Mouse (Mus musculus) hindbrain, embryonic 14.5 days (tissue): ENCODE measurements around the gene Megf8. TPM values are rescaled to one million over a fixed set of nuclear protein-coding genes. Genes with fewer than 3 reads are reported as not detected.

Experiments
- ATAC-seq: fragments of 200-750 bp; cut with Nextera tagmentation; 2 replicates; pipeline ENCODE4 v1.8.0; 2017; ENCODE audit warnings: moderate number of reproducible peaks, mild to moderate bottlenecking, moderate TSS enrichment, moderate library complexity; ENCODE audit not compliant: low FRiP score
- DNase-seq: peaks from one replicate; pipeline ENCODE4 v3.0.0-alpha.2; 2015; ENCODE audit warnings: low spot score
- H3K27ac ChIP-seq: fragments of 300-500 bp; sonication (generic); 2 replicates; pipeline ENCODE4 v1.5.1; 2014; ENCODE audit warnings: mild to moderate bottlenecking, moderate library complexity
- H3K27me3 ChIP-seq: fragments of 300-500 bp; sonication (generic); 2 replicates; pipeline ENCODE4 v1.6.1; 2014; ENCODE audit warnings: mild to moderate bottlenecking, low read length, mixed read lengths; ENCODE audit not compliant: control insufficient read depth, insufficient read depth
- H3K36me3 ChIP-seq: fragments of 300-500 bp; sonication (generic); replicated peaks from 2 replicates; pipeline ENCODE4 v1.6.1; 2014; ENCODE audit not compliant: control insufficient read depth, insufficient read depth
- H3K4me1 ChIP-seq: fragments of 300-500 bp; sonication (generic); replicated peaks from 2 replicates; pipeline ENCODE4 v1.6.1; 2014; ENCODE audit warnings: antibody characterized with exemption, low read length, mixed read lengths; ENCODE audit not compliant: control insufficient read depth, insufficient read depth
- H3K4me2 ChIP-seq: fragments of 300-500 bp; sonication (generic); replicated peaks from 2 replicates; pipeline ENCODE4 v1.6.1; 2014; ENCODE audit warnings: mild to moderate bottlenecking, moderate library complexity
- H3K4me3 ChIP-seq: fragments of 300-500 bp; sonication (generic); replicated peaks from 2 replicates; pipeline ENCODE4 v1.5.1; 2014; ENCODE audit warnings: mild to moderate bottlenecking, low read length
- H3K9ac ChIP-seq: fragments of 300-500 bp; sonication (generic); 2 replicates; pipeline ENCODE4 v1.6.1; 2014
- H3K9me3 ChIP-seq: fragments of 300-500 bp; sonication (generic); 2 replicates; pipeline ENCODE4 v1.6.1; 2016; ENCODE audit warnings: low read length; ENCODE audit not compliant: control insufficient read depth
- WGBS: fragments of 180-500 bp; shearing (Covaris S2); extraction: QIAGEN DNeasy Blood & Tissue Kit; methylation state at CpG from one replicate; pipeline ENCODE4 v1.1.7; 2014; 5-methylcytosine and 5-hydroxymethylcytosine counted together
- polyA plus RNA-seq: library from polyadenylated mRNA; unstranded; fragments of >200 nt; fragmentation: Nextera tagmentation; extraction: Ambion mirVana; gene quantifications from 2 replicates; pipeline ENCODE4 v1.2.1, GENCODE M21; 2014

Gene Megf8
- polyA plus RNA-seq, 1 experiment from 2014 or later, result 22.0 TPM

DNA sequence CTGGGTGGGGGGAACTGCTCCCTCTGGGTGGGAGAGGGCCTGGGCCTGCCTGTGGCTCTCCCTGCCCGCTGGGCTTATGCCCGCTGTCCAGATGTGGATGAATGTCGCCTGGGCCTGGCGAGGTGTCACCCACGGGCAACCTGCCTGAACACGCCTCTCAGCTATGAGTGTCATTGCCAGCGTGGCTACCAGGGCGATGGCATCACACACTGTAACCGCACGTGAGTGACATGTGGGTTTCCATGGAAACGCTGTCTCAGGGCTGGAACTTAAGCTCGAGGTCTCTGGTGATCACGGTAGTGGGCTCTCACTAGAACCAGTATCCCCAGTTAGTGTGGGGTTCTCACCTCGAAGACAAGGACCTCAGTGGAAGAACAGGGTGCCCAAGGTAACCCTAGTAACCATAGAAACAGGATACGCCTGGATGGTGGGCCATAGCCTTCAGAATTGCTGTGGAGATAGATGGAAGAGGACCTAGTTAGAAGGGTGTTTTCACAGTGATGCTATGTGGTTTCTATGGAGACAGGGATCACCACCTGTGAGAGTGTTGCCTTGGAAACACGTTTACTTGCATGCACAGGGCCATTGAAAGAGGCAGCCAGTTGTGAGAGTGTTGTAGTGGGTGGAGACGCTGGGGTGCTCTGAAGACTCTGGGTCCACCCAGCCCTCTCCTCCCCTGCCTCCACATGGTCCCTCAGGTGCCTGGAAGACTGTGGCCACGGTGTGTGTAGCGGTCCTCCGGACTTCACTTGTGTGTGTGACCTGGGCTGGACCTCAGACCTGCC, 24.2 kb downstream of the Megf8 start:
- WGBS, result 70% methylated on average over 20 of the region's 20 CpGs
- ATAC-seq (0 out of 2 replicates have a peak, but pooled peaks have one; percentile 18), DNase-seq (no peak)
- H3K27ac ChIP-seq, result no peak overlapping the region
- H3K9ac ChIP-seq, result no peak overlapping the region
- no peak overlapping the region for H3K4me2 ChIP-seq
- peaks cover 72% of the 10 kb centered on the region for H3K36me3 ChIP-seq
- H3K27me3 ChIP-seq, result no peaks in the 10 kb centered on the region
- no peaks in the 10 kb centered on the region; the same call in 1 of the 2 replicates for H3K4me1 ChIP-seq
- no peak overlapping the region for H3K4me3 ChIP-seq
- no peaks in the 10 kb centered on the region for H3K9me3 ChIP-seq

DNA sequence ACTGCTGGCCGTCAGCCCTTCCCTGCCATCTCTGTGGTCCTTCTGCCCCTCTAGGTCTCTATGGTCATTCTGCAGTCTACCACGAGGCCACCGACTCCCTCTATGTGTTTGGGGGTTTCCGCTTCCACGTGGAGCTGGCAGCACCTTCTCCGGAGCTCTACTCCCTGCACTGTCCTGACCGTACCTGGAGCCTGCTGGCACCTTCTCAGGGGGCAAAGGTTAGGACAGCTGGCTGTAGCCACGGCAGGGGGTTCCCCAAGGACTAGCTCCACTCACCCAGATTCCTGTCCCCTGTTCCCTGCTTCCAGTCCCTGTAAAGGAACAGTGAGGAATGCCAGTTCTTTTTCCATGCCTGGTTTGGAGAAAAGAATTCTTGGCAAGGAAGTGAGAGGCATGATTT, 31.9 kb downstream of the Megf8 start:
- Histone ChIP-seq H3K4me2 (no peak overlapping the region), H3K9me3 (0 out of 2 replicates have a peak, but pooled peaks cover 6% of the 10 kb centered on the region), H3K36me3 (peaks cover 91% of the 10 kb centered on the region), H3K27ac (no peak overlapping the region), H3K4me1 (no peaks in the 10 kb centered on the region), H3K4me3 (no peak overlapping the region), H3K27me3 (no peaks in the 10 kb centered on the region), H3K9ac (no peak overlapping the region)
- 90% methylated on average over 8 of the region's 8 CpGs for WGBS
- no peak for ATAC-seq
- DNase-seq, result no peak

DNA sequence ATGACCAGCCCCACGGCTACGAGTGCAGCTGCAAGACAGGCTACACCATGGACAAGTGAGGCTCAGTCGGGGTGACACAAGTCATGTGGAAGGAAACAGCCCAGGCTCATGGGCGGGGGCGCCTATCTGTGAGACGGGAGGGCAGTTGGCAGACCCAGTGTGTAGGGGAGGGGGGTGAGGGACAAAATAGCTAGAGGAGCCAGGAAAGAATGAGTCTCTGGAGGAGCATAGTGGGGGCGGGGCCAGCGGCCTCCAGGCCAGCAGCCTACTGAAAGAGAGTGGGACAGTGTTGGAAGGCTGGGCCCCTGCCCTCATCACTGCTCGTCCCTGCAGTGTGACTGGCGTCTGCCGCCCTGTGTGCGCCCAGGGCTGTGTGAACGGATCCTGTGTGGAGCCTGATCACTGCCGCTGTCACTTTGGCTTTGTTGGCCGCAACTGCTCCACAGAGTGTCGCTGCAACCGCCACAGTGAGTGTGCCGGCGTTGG, 41.8 kb downstream of the Megf8 start:
- DNase-seq (peak; percentile 38), ATAC-seq (peak; percentile 73)
- Histone ChIP-seq H3K27ac (peak overlapping the region; percentile 51; the same call in 1 of the 2 replicates), H3K4me1 (0 out of 2 replicates have a peak, but pooled peaks cover 3% of the 10 kb centered on the region), H3K27me3 (no peaks in the 10 kb centered on the region), H3K9ac (peak overlapping the region; percentile 28; the same call in 1 of the 2 replicates), H3K36me3 (peaks cover 88% of the 10 kb centered on the region), H3K4me2 (no peak overlapping the region; the same call in 1 of the 2 replicates), H3K9me3 (no peaks in the 10 kb centered on the region), H3K4me3 (no peak overlapping the region)
- 41% methylated on average over 19 of the region's 19 CpGs for WGBS

DNA sequence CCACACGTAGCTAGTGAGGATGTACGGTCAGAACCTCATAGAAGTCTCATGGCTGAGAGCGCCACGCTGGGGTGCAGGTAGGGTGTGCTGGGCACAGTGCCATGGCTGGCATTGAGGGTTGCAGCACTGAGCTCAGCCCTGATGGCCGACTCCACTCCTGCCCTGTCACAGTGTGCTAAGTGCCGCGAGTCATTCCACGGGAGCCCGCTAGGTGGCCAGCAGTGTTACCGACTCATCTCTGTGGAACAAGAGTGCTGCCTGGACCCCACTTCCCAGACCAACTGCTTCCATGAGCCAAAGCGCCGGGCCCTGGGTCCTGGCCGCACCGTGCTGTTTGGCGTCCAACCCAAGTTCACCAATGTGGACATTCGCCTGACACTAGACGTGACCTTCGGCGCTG, 46.2 kb downstream of the Megf8 start:
- Histone ChIP-seq H3K9ac (no peak overlapping the region), H3K4me3 (no peak overlapping the region), H3K36me3 (peaks cover 58% of the 10 kb centered on the region), H3K9me3 (no peaks in the 10 kb centered on the region), H3K4me2 (no peak overlapping the region), H3K4me1 (peaks cover 20% of the 10 kb centered on the region), H3K27ac (no peak overlapping the region), H3K27me3 (peaks cover 18% of the 10 kb centered on the region)
- DNase-seq (no peak), ATAC-seq (no peak)
- 89% methylated on average over 19 of the region's 19 CpGs for WGBS

DNA sequence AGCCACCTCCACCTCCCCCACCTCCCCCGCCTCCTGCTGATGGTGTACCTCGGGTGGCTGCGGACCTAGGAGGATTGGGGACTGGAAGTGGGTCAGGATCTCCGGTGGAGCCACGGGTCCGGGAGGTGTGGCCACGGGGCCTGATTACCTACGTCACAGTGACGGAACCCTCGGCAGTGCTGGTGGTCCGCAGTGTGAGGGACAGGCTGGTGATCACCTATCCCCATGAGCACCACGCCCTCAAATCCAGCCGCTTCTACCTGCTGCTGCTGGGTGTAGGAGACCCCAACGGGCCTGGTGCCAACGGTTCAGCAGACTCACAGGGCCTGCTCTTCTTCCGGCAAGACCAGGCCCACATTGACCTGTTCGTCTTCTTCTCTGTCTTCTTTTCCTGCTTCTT, 46.7 kb downstream of the Megf8 start:
- peaks cover 23% of the 10 kb centered on the region for H3K27me3 ChIP-seq
- no peaks in the 10 kb centered on the region for H3K9me3 ChIP-seq
- peaks cover 58% of the 10 kb centered on the region for H3K36me3 ChIP-seq
- 96% methylated on average over 17 of the region's 17 CpGs for WGBS
- H3K4me2 ChIP-seq, result no peak overlapping the region
- H3K4me1 ChIP-seq, result peaks cover 17% of the 10 kb centered on the region
- DNase-seq (no peak), ATAC-seq (no peak)
- H3K27ac ChIP-seq, result no peak overlapping the region
- H3K4me3 ChIP-seq, result no peak overlapping the region
- H3K9ac ChIP-seq, result no peak overlapping the region

DNA sequence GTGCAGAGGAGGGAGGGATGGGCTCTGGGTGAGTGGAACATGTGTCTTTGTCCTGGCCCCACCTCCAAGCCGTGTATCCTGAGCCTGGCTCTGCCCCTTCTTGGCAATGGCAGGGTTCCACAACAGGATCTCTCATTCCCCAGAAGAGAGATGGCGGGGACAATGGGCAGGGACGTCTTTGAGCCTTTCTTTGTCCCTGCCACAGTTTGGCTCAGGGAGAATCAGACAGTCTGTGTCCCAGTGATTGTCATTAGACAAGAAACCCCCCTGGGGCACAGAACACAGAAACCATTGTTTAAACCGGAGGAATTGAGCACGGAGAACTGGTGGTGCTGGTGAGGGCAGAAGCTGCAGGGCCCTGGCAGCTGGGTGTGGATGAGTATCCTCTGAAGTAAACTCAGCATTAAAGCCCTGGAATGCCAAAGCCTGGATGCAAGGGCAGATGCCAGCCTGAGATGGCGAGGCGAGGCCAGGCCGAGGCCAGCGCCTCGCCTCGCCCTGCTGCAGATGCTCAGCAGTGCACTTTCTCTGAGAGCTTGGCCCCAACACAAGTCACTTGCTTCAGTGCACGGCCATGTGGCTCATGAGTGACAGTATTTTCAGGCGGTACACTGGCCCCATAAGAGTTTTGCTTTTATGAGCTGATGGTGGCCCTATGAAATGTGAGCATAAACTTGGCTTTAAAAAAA, 49.1 kb downstream of the Megf8 start:
- H3K4me1 ChIP-seq, result peaks cover 17% of the 10 kb centered on the region
- H3K36me3 ChIP-seq, result peaks cover 35% of the 10 kb centered on the region
- peak overlapping the region; percentile 36 for H3K9ac ChIP-seq
- no peak overlapping the region for H3K4me2 ChIP-seq
- peak overlapping the region; percentile 9; the same call in 1 of the 2 replicates for H3K27ac ChIP-seq
- H3K9me3 ChIP-seq, result no peaks in the 10 kb centered on the region
- WGBS, result 13% methylated on average over 13 of the region's 13 CpGs
- DNase-seq, result peak; percentile 45
- ATAC-seq, result peak; percentile 26; the same call in 1 of the 2 replicates
- H3K27me3 ChIP-seq, result peaks cover 34% of the 10 kb centered on the region
- no peak overlapping the region for H3K4me3 ChIP-seq

DNA sequence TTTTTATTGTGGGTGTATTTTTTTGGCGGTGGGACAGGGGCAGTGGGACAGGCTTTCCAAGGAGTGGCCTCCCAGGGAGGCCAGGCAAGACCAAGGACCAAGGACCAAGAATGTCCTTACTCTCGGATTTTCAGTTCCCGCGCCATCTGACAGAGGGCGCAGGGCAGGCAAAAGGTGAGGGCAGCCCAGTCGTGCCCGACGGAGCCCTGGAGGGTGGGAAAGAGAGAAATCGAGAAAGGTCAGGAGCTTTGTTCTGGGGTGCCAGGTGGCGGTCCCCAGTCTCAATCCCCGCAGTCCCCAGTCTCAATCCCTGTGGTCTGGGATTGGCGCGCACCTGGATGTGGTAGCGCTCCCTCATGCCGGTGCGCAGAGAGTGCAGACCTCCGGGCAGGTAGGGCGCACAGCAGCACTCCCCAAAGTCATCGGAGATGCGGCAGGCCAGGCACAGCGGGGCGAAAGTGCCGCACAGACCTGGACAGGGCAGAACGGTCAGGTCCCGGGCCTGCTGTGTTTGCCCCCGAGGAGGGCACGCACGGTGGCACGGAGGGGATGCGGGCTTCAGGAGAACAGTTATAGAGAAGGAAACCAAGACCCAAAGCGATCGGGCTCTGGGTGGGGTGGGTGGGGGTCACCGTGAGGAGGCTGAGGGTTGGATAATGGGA, 50.8 kb downstream of the Megf8 start:
- Histone ChIP-seq H3K36me3 (peaks cover 19% of the 10 kb centered on the region), H3K27ac (no peak overlapping the region), H3K4me2 (no peak overlapping the region), H3K4me1 (peaks cover 17% of the 10 kb centered on the region), H3K27me3 (peaks cover 34% of the 10 kb centered on the region), H3K9ac (no peak overlapping the region), H3K9me3 (no peaks in the 10 kb centered on the region), H3K4me3 (no peak overlapping the region; the same call in 1 of the 2 replicates)
- WGBS, result 2% methylated on average over 33 of the region's 33 CpGs
- no peak for DNase-seq
- ATAC-seq, result 0 out of 2 replicates have a peak, but pooled peaks have one; percentile 28

DNA sequence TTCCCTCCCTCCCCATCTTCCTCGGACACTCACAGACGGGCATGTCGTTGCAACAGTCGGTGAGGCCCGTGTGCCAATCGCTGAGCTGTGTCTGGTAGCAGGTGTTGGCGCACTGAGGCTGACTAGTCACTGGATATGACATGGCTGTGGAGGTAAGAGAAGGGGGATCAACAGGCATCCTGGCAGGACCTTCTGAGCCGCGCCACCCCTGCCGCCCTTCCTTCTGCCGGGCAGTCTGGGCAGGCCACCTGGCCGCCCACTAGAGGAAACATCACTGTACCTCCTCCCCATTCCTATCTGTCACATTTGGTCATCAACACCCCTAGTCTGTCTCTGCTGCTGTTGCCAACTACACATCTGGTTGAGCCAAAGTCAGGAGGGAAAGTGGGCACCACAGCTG, 51.4 kb downstream of the Megf8 start:
- peaks cover 13% of the 10 kb centered on the region for H3K36me3 ChIP-seq
- DNase-seq, result no peak
- H3K4me2 ChIP-seq, result no peak overlapping the region
- no peak overlapping the region for H3K9ac ChIP-seq
- no peak overlapping the region for H3K27ac ChIP-seq
- ATAC-seq, result no peak
- no peak overlapping the region for H3K4me3 ChIP-seq
- peaks cover 17% of the 10 kb centered on the region for H3K4me1 ChIP-seq
- no peaks in the 10 kb centered on the region for H3K9me3 ChIP-seq
- WGBS, result 22% methylated on average over 12 of the region's 12 CpGs
- peaks cover 34% of the 10 kb centered on the region for H3K27me3 ChIP-seq
